Mouse (Mus musculus): ENCODE measurements around the gene BC100530. TPM values are rescaled to one million over a fixed set of nuclear protein-coding genes. Genes with fewer than 3 reads are reported as not detected.
"Not testable (repeated sequence)": the region's sequence is repeated elsewhere in the genome, so short reads cannot be mapped to it uniquely, and the experiment has no call there.

Gene BC100530
- not detected in 2 replicates for total RNA-seq (2014; fragmentation: Nextera tagmentation)
- total RNA-seq (2017), result not detected in 2 replicates

GRCm38 (mm10) chr16:36367648-36368047, at the start of gene BC100530:
BC100530 (minus strand) TSS chr16:36367748.
- ATAC-seq (replicated peaks; ENCODE audit: low FRiP score, low TSS enrichment, poor library complexity, severe bottlenecking), result not testable (repeated sequence)

- no peak for ATAC-seq (replicated peaks; ENCODE audit: low FRiP score, low TSS enrichment, poor library complexity, severe bottlenecking)
Observed at GRCm38 (mm10) chr16:36408357-36408756, 40.8 kb upstream of the BC100530 start, which contains the start of gene Stfa2. Stfa2 (minus strand) TSS chr16:36408457.

GRCm38 (mm10) chr16:36389060-36389459, 21.5 kb upstream of the BC100530 start:
- ATAC-seq (replicated peaks; ENCODE audit: low FRiP score, low TSS enrichment, poor library complexity, severe bottlenecking), result no peak

- no peak for ATAC-seq (replicated peaks; ENCODE audit: low FRiP score, low TSS enrichment, poor library complexity, severe bottlenecking)
Observed at GRCm38 (mm10) chr16:36337171-36337570, 30.4 kb downstream of the BC100530 start.

GRCm38 (mm10) chr16:36334232-36334631, 33.3 kb downstream of the BC100530 start, which contains the start of gene BC117090:
BC117090 (minus strand) TSS chr16:36334332.
- ATAC-seq (replicated peaks; ENCODE audit: low FRiP score, low TSS enrichment, poor library complexity, severe bottlenecking), result no peak

GRCm38 (mm10) chr16:36319286-36319685, 48.3 kb downstream of the BC100530 start:
- no peak for ATAC-seq (replicated peaks; ENCODE audit: low FRiP score, low TSS enrichment, poor library complexity, severe bottlenecking)

- ATAC-seq (replicated peaks; ENCODE audit: low FRiP score, low TSS enrichment, poor library complexity, severe bottlenecking), result not testable (repeated sequence)
Observed at GRCm38 (mm10) chr16:36316111-36316510, 51.4 kb downstream of the BC100530 start.

Other genes starting within 250 kb of the BC100530 start
- gene Csta1, start 236.5 kb downstream of the BC100530 start, total RNA-seq (2014; fragmentation: Nextera tagmentation), result not detected in 2 replicates
- gene Csta1, start 236.5 kb downstream of the BC100530 start, total RNA-seq (2017), result not detected in 2 replicates
- gene Stfa2l1, start 210.9 kb downstream of the BC100530 start, total RNA-seq (2014; fragmentation: Nextera tagmentation), result not detected in 2 replicates
- gene Stfa2l1, start 210.9 kb downstream of the BC100530 start, total RNA-seq (2017), result not detected in 2 replicates
- not detected in 2 replicates for gene Gm5483, start 183.5 kb downstream of the BC100530 start, total RNA-seq (2014; fragmentation: Nextera tagmentation)
- not detected in 2 replicates for gene Gm5483, start 183.5 kb downstream of the BC100530 start, total RNA-seq (2017)
- not detected in 2 replicates for gene Gm5416, start 157.3 kb downstream of the BC100530 start, total RNA-seq (2014; fragmentation: Nextera tagmentation)
- not detected in 2 replicates for gene Gm5416, start 157.3 kb downstream of the BC100530 start, total RNA-seq (2017)
- not detected in 2 replicates for gene 2010005H15Rik, start 146.3 kb downstream of the BC100530 start, total RNA-seq (2014; fragmentation: Nextera tagmentation)
- gene 2010005H15Rik, start 146.3 kb downstream of the BC100530 start, total RNA-seq (2017), result not detected in 2 replicates
- not detected in 2 replicates for gene Stfa1, start 90.8 kb downstream of the BC100530 start, total RNA-seq (2014; fragmentation: Nextera tagmentation)
- not detected in 2 replicates for gene Stfa1, start 90.8 kb downstream of the BC100530 start, total RNA-seq (2017)
- not detected in 2 replicates for gene BC117090, start 33.4 kb downstream of the BC100530 start, total RNA-seq (2014; fragmentation: Nextera tagmentation)
- not detected in 2 replicates for gene BC117090, start 33.4 kb downstream of the BC100530 start, total RNA-seq (2017)
- gene Stfa2, start 40.7 kb upstream of the BC100530 start, total RNA-seq (2014; fragmentation: Nextera tagmentation), result not detected in 2 replicates
- gene Stfa2, start 40.7 kb upstream of the BC100530 start, total RNA-seq (2017), result not detected in 2 replicates
- not detected in 2 replicates for gene Stfa3, start 87.6 kb upstream of the BC100530 start, total RNA-seq (2014; fragmentation: Nextera tagmentation)
- not detected in 2 replicates for gene Stfa3, start 87.6 kb upstream of the BC100530 start, total RNA-seq (2017)
- gene Casr, start 194.4 kb upstream of the BC100530 start, total RNA-seq (2014; fragmentation: Nextera tagmentation), result not detected in 2 replicates
- not detected in 2 replicates for gene Casr, start 194.4 kb upstream of the BC100530 start, total RNA-seq (2017)